Mouse (Mus musculus) right cerebral cortex, postnatal 25 days (tissue): Measurements from ENCODE around the gene Mmp28.
A peak's percentile ranks its signal among the peaks of the same experiment; 100 is the strongest.

Experiments
- DNase-seq: peaks from one replicate; pipeline ENCODE4 v3.0.0; 2022

The Mmp28 gene

GRCm38 (mm10) chr11:83447612-83448011 is 15.3 kb downstream of the Mmp28 start:
- no peak for DNase-seq

- no peak for DNase-seq
Observed at GRCm38 (mm10) chr11:83445001-83445400, 17.9 kb downstream of the Mmp28 start.

DNA sequence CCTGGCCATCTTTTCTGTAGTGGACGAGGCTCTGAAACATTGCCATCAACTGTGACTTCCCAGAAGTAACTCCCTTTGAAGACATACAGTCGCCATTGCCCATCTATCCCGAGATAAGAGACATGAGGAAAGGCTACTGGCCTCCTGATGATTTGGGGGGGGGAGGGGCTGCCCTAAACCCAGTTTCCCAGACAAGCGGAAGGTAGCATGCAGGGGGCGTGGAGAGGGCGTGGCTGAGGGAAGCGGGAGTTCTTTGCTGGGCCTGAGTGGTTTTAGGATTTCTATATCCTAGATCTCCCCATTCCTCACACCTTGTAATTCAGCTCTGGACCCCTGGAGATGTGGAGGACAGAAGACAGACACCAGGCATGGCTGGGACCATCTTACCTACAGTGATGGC is 19.0 kb downstream of the Mmp28 start:
- no peak for DNase-seq

DNA sequence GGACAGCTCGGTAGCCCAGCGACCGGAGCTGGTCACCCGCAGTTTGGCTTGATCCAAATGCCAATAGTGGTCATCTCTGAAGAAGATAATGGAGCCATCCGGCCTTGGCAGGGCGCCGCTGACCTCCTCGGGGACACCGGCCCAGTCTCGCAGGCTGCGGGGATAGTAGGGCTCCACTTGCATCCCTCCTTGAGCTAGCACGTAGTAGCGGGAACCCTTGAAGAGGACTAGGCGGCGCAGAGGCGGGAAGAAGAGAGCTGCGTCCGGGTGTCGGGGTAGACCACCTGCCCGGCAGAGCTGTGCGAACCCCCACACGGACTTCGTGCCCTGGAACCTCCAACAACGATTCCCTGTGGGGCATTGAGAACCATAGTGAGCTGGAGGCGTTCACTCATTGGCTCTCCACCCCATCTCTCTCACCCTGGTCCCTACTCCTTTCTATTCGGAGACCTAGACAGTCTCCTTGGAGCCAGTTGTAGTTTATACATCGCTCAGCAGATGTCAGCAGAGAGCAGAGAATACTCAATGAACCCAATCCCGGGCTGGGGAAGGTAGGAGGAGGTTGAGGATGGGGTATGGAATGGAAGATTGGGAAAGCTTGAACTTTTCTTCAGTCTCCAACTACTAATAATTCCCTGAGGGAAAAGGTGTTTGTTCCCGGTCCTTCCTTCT is 20.1 kb downstream of the Mmp28 start:
- DNase-seq, result no peak

DNA sequence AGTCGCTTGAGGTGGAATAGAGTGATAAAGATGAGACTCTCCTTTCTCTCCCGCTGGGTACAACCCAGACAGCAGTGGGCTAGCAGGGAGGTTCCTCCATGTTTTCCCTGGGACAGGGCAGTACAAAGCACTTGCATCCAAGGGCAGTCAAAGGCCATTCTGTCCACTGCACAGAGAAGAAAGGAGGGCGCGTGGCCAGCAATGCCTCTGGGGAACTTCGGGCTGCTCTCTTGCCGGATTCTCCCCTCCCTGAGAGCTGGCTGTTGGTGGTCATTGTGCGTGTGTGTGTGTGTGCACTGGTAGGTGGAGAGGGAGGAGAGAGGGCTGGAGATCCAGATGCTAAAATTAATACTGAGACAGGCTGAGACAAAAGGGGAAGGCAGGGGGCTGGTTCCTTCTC is 21.6 kb downstream of the Mmp28 start:
- no peak for DNase-seq

DNA sequence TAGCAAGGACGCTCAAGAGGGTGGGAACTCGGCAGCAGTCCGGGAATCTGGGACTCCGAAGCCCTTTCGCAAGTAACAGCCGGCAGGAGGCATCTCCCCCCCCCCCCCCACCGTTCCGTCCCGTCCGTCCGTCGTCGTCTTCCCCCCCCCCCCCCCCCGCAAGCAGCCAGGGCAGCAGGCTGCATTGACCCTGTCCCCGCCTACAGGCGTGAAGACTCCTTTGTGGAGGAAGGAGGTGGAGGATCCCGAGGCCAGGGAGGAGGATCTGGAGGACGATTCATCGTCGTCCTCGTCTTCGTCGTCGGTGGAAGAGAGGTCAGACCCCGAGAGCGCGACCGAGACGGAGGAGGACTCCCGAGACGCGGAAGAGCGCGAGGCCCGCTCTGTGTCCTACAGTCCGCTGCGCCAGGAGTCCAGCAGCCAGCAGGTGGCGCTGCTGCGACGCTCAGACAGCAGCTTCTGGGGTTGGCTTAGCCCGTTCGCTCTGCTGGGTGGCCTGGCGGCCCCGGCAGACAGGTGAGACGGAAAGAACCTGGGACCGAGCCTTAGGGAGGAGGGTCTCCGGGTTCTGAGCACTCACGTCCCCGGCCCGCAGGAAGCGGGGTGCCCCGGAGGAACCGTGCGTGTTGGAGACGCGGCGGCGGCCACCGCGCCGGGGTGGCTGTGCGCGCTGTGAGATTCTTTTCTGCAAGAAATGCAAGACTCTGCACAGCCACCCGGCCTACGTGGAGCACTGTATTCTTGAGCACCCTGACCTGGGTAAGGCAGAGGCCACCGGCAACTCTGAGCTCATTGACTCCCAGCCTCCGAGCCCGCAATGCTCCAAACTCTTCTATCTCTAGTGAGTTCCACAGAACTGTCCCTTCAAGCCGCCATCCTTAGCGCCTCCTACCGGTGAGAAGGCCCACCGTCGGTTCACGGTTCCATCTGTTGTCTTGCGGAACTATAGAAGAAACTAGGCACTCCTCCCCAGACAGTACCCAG is 22.5 kb downstream of the Mmp28 start:
- peak; percentile 82 for DNase-seq

- no peak for DNase-seq
Observed at GRCm38 (mm10) chr11:83439426-83440060, 23.3 kb downstream of the Mmp28 start.

GRCm38 (mm10) chr11:83437377-83437776 is 25.5 kb downstream of the Mmp28 start, which contains the start of gene 1700020L24Rik:
Gene 1700020L24Rik (plus strand): TSS chr11:83437677.
- no peak for DNase-seq

GRCm38 (mm10) chr11:83432533-83432932 is 30.3 kb downstream of the Mmp28 start:
- no peak for DNase-seq

- DNase-seq, result no peak
Observed at GRCm38 (mm10) chr11:83429355-83429754, 33.5 kb downstream of the Mmp28 start, which contains the start of gene Gas2l2. Gene Gas2l2 (minus strand): TSS chr11:83429455.

GRCm38 (mm10) chr11:83426964-83427363 is 35.9 kb downstream of the Mmp28 start:
- DNase-seq, result no peak

- DNase-seq, result peak; percentile 66
Observed at GRCm38 (mm10) chr11:83424681-83425080, 38.2 kb downstream of the Mmp28 start.

DNA sequence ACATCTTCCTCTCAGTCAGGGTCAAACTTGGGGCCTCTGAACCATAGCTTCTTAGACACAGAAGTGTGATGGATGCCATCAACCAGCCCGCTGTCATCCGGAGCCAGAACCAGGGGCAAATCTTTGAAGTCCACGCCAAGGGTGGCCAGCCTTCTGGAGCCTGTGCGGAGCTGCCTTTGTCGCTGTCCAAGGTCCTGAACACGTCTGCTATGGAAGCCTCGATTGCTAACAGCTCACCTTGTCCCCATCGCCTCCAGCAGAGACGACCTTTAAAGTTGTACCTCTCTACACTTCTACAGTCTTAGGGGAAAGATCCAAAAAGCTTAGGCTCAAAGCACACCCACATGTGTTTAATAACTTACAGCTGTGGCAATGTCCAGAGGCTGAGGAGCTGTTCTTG is 41.6 kb downstream of the Mmp28 start:
- no peak for DNase-seq

DNA sequence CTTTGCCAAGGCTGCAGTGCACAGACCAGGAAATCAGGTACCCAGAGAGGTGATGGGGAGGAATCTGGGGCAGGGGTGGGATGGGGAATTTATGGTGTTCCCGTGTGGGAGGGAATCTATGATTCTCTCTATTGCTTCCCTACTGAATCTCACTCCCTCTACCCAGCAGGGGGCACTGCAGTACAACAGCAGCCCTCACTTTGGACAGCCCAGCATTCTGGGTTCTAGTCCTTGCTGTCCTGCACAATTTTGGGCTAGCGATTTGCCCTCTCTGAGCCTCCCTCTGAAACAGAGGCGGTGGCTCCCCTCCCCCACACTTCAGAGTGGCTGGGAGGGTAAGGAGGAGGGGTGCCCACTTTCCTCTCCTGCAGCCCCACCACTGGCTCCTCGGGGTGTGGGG is 42.5 kb downstream of the Mmp28 start:
- no peak for DNase-seq

- DNase-seq, result peak; percentile 77
Observed at GRCm38 (mm10) chr11:83418566-83418965, 44.3 kb downstream of the Mmp28 start.

- no peak for DNase-seq
Observed at GRCm38 (mm10) chr11:83417708-83418107, 45.2 kb downstream of the Mmp28 start.

DNA sequence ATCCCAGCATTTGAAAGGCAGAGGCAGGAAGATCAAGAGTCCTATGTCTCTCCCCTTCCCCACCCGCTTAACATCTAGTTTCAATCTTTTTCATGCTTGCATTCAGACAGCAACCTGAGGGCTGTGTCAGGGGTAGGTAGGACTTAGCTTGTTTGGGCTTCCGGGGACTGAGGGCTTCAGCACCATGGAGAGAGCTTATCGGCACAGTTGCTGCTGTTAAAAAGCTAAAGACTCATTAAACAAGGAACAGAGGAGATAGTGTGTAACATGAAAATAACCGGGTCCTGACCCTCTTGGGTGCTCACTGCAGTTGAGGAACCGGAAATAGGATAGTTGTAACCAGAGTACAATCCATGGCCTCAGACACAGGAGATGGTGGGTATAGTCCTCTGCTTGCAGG is 45.8 kb downstream of the Mmp28 start:
- no peak for DNase-seq

DNA sequence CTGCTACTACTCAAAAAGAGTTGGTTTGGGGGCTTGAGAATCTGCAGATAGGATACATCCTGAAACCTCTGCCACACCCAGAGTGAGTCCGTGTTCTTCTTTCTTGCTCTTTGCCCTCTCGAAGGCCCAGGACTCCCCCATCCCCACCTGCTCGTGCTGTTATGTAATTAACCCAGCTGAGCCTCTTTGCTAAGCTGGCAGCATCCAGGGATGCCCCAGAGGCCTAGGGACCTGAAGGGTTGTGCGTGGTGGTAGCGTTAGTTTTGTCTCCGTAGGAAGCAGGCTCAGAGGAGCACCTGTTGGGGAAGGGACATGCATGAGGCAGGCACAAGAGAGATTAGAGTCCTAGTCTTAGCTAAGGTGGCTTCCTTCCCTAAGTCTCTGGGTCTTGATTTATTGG is 52.4 kb downstream of the Mmp28 start:
- no peak for DNase-seq

DNA sequence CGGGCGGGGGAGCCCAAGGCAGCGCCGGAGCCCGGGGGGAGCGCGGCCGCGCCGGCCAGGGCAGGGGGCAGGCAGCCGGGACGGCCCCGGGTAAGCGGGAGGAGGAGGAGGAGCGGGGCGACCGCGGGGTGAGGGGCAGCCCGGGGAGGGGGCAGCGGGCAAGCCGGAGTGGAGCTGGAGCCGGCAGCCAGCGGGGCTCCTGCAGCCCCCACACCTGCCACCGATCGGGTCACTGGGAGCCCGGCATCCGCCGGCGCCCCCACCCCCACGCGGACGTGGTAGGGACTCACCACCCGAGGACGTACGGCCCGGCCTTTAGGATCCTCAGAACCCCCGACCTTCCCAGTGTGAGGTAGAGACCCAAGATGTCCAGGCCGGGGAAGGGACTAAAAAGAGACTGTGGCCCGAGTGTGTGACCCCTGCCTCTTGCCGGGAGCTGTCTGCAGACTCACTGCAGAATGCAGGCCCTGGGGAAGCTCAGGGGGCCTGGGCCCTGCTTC is 53.0 kb downstream of the Mmp28 start:
- DNase-seq, result peak; percentile 34

DNA sequence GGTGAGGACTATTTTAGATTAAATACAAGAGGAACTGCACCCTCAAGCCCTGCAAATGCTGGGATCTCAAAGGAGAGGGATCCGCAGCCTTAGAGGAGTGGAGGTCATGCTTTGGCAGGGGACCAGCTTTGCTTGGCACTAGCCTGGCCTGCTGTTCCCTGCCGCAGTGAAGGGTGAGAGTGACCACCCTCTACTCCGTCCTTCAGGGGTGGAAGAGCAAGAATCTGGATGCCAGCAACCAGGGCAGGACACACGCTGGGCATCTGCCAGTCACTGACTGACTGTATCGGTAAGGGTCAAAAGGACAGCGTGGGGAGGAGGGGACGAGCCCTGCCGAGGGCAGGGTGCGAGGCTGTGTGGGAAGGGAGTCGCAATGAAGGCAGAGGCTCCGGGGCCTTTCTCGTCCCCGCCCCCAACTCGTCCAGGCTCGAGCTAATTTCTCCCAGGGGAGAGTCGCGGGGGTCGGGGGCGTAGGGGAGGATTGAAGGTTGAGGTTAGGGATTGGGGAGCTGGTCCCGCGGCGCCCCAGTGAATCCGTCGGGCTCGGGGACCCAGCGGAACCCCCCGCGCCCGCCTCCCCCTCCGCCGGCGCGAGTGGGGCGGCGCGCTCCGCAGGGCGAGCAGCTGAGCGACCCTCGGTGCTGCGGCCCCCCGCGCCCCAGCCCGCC is 53.6 kb downstream of the Mmp28 start, which contains the start of gene Rasl10b:
Rasl10b (plus strand) TSS at position 51 of the 668 bp plus-strand sequence.
- peak; percentile 68 for DNase-seq

- no peak for DNase-seq
Observed at GRCm38 (mm10) chr11:83408242-83408641, 54.6 kb downstream of the Mmp28 start.

- DNase-seq, result no peak
Observed at GRCm38 (mm10) chr11:83406391-83406790, 56.5 kb downstream of the Mmp28 start.

DNA sequence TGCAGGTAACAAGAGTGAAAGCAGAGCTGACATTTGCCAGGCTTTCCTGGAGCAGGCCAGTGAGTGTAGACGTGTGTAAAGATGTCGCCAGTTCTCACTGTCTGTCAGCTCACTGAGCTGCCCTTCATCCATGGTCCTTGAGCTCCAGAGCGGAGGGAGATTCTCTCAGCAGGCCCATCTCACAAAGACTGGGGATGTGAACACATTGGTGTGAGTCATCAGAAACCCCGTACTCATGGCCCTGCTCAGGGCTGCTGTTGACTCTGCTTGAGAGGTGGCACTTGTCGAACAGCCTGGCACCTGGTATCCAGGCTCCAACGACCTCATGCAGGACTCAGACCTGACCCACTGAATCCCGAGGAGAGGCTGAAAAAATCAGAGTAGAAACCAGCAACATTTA is 59.1 kb downstream of the Mmp28 start:
- DNase-seq, result peak; percentile 3
